20 mouse cellular contexts compared by ENCODE assay signal in genomic region chr4:96698218-96698561, GRCm38 (mm10). TPM values are rescaled to one million over a fixed set of nuclear protein-coding genes. Genes with fewer than 3 reads are reported as not detected.
DNase-seq lines count a peak whose midpoint lies in the region; ATAC-seq lines count a peak whose summit lies in the region.
"Had no signal": no experiment of that assay in that cellular context is flagged by ENCODE, and none has a peak within 500 bp of the region (broad histone marks: within the 10 kb centered on the region; RNA-seq: fewer than 3 reads in every experiment).

No protein-coding gene starts in this region.

- H3K9me3 ChIP-seq in forebrain, embryonic 11.5 days (ENCODE audit: control insufficient read depth, low read length), result no peaks in the 10 kb centered on the region
- H3K9me3 ChIP-seq in forebrain, embryonic 10.5 days, result no peaks in the 10 kb centered on the region
- no peaks in the 10 kb centered on the region for H3K9me3 ChIP-seq in forebrain, embryonic 12.5 days
- H3K9me3 ChIP-seq in hindbrain, embryonic 13.5 days, result no peaks in the 10 kb centered on the region
- no peaks in the 10 kb centered on the region for H3K9me3 ChIP-seq in midbrain, embryonic 15.5 days

- peak; percentile 53 for DNase-seq in forebrain, embryonic 11.5 days (ENCODE audit: low spot score)
- DNase-seq in forebrain, embryonic 10.5 days (ENCODE audit: extremely low spot score, low spot score), result no peak
- no peak for DNase-seq in cerebellum, postnatal 25 days
- DNase-seq in spleen, postnatal 14 days (ENCODE audit: low spot score in 2 of 2), result no peak
- no peak for DNase-seq in lung, adult 18-20 months
- DNase-seq: cerebellum, adult 11 months; heart, postnatal 14 days; thymus, postnatal 4 days had no signal

- no peaks in the 10 kb centered on the region for H3K36me3 ChIP-seq in forebrain, embryonic 11.5 days (ENCODE audit: control insufficient read depth, insufficient read depth, low read length)
- no peaks in the 10 kb centered on the region for H3K36me3 ChIP-seq in forebrain, embryonic 10.5 days (replicated peaks)
- no peaks in the 10 kb centered on the region for H3K36me3 ChIP-seq in forebrain, embryonic 12.5 days (replicated peaks)
- no peaks in the 10 kb centered on the region for H3K36me3 ChIP-seq in hindbrain, embryonic 13.5 days
- H3K36me3 ChIP-seq in midbrain, embryonic 15.5 days (replicated peaks), result no peaks in the 10 kb centered on the region

- H3K27me3 ChIP-seq in forebrain, embryonic 11.5 days (ENCODE audit: control insufficient read depth, insufficient read depth, low read length), result no peaks in the 10 kb centered on the region
- H3K27me3 ChIP-seq in forebrain, embryonic 10.5 days (ENCODE audit: poor library complexity, severe bottlenecking), result no peaks in the 10 kb centered on the region
- no peaks in the 10 kb centered on the region for H3K27me3 ChIP-seq in forebrain, embryonic 12.5 days
- H3K27me3 ChIP-seq in hindbrain, embryonic 13.5 days, result no peaks in the 10 kb centered on the region
- H3K27me3 ChIP-seq in midbrain, embryonic 15.5 days (replicated peaks), result no peaks in the 10 kb centered on the region
- H3K27me3 ChIP-seq: megakaryocyte, embryonic 14.5 days had no signal

- no peak for ATAC-seq in forebrain, embryonic 11.5 days (replicated peaks; ENCODE audit: low FRiP score)
- ATAC-seq in forebrain, embryonic 12.5 days (ENCODE audit: low FRiP score), result peak; percentile 76
- ATAC-seq in hindbrain, embryonic 13.5 days (ENCODE audit: low FRiP score), result no peak; the same call in 1 of the 2 replicates
- ATAC-seq in midbrain, embryonic 15.5 days (replicated peaks), result peak; percentile 62; the same call in 1 of the 2 replicates

- H3K9ac ChIP-seq in forebrain, embryonic 11.5 days (ENCODE audit: low read length), result no peak overlapping the region
- H3K9ac ChIP-seq in forebrain, embryonic 12.5 days, result no peak overlapping the region
- no peak overlapping the region for H3K9ac ChIP-seq in hindbrain, embryonic 13.5 days
- no peak overlapping the region for H3K9ac ChIP-seq in midbrain, embryonic 15.5 days
- H3K9ac ChIP-seq: liver, embryonic 14.5 days had no signal

- H3K4me3 ChIP-seq in forebrain, embryonic 11.5 days (ENCODE audit: low read depth, low read length), result no peak overlapping the region
- H3K4me3 ChIP-seq in forebrain, embryonic 10.5 days, result no peak overlapping the region
- H3K4me3 ChIP-seq in forebrain, embryonic 12.5 days (replicated peaks), result no peak overlapping the region
- H3K4me3 ChIP-seq in hindbrain, embryonic 13.5 days, result no peak overlapping the region
- no peak overlapping the region for H3K4me3 ChIP-seq in midbrain, embryonic 15.5 days
- H3K4me3 ChIP-seq: layer of hippocampus, adult 2 months; megakaryocyte, embryonic 14.5 days had no signal

- 74% methylated on average over 5 of the region's 5 CpGs for WGBS in forebrain, embryonic 11.5 days
- WGBS in forebrain, embryonic 10.5 days, result 86% methylated on average over 5 of the region's 5 CpGs
- 67% methylated on average over 5 of the region's 5 CpGs for WGBS in forebrain, embryonic 12.5 days
- WGBS in hindbrain, embryonic 13.5 days, result 55% methylated on average over 5 of the region's 5 CpGs
- 59% methylated on average over 5 of the region's 5 CpGs for WGBS in midbrain, embryonic 15.5 days

- no peak overlapping the region for H3K4me2 ChIP-seq in forebrain, embryonic 11.5 days (ENCODE audit: low read depth, low read length, severe bottlenecking)
- H3K4me2 ChIP-seq in forebrain, embryonic 12.5 days, result no peak overlapping the region
- peak overlapping the region; percentile 20; the same call in 1 of the 2 replicates for H3K4me2 ChIP-seq in hindbrain, embryonic 13.5 days
- H3K4me2 ChIP-seq in midbrain, embryonic 15.5 days, result no peak overlapping the region
- H3K4me2 ChIP-seq: heart, embryonic 11.5 days had no signal

- H3K4me1 ChIP-seq in forebrain, embryonic 11.5 days (replicated peaks; ENCODE audit: control insufficient read depth, insufficient read depth, low read length), result no peaks in the 10 kb centered on the region
- H3K4me1 ChIP-seq in forebrain, embryonic 10.5 days, result peaks cover 17% of the 10 kb centered on the region
- H3K4me1 ChIP-seq in forebrain, embryonic 12.5 days, result peaks cover 18% of the 10 kb centered on the region
- H3K4me1 ChIP-seq in hindbrain, embryonic 13.5 days (replicated peaks), result peaks cover 19% of the 10 kb centered on the region
- peaks cover 11% of the 10 kb centered on the region; the same call in 1 of the 2 replicates for H3K4me1 ChIP-seq in midbrain, embryonic 15.5 days
- H3K4me1 ChIP-seq: megakaryocyte, embryonic 14.5 days had no signal

- no peak overlapping the region for H3K27ac ChIP-seq in forebrain, embryonic 11.5 days (ENCODE audit: low read depth, low read length)
- no peak overlapping the region for H3K27ac ChIP-seq in forebrain, embryonic 10.5 days
- peak overlapping the region; percentile 60 for H3K27ac ChIP-seq in forebrain, embryonic 12.5 days
- H3K27ac ChIP-seq in hindbrain, embryonic 13.5 days, result peak overlapping the region; percentile 79
- H3K27ac ChIP-seq in midbrain, embryonic 15.5 days, result peak overlapping the region; percentile 55; the same call in 1 of the 2 replicates
- H3K27ac ChIP-seq: kidney, postnatal 0 days; layer of hippocampus, adult 2 months; liver, embryonic 14.5 days had no signal

RNA-seq across cellular contexts. Expression of gene Cyp2j5, which starts 34.2 kb away (rescaled TPM):
- polyA plus RNA-seq in forebrain, embryonic 11.5 days (2014; fragmentation: Nextera tagmentation; extraction: Ambion mirVana), result not detected in 2 replicates
- polyA plus RNA-seq in forebrain, embryonic 10.5 days (2016; fragmentation: Nextera tagmentation; extraction: Ambion mirVana), result not detected in 2 replicates
- polyA plus RNA-seq in forebrain, embryonic 12.5 days (2016; fragmentation: Nextera tagmentation; extraction: Ambion mirVana), result not detected in 2 replicates
- not detected in 2 replicates for polyA plus RNA-seq in hindbrain, embryonic 13.5 days (2015; fragmentation: Nextera tagmentation; extraction: Ambion mirVana)
- not detected in 2 replicates for polyA plus RNA-seq in midbrain, embryonic 15.5 days (2015; fragmentation: Nextera tagmentation; extraction: Ambion mirVana)
- polyA plus RNA-seq: brain, embryonic 14.5 days; heart, embryonic 11.5 days; intestine, embryonic 14.5 days; lung, postnatal 0 days; testis, adult 2 months had no signal

Comparison
In these comparisons a context has a peak if more than half of its experiments do, and no peak if none do; other contexts are left out.
1. ATAC-seq: peak in forebrain, embryonic 12.5 days (single experiment) and midbrain, embryonic 15.5 days (single experiment); none in forebrain, embryonic 11.5 days (single experiment) and hindbrain, embryonic 13.5 days (single experiment).
2. H3K27ac ChIP-seq: peak in forebrain, embryonic 12.5 days (single experiment), hindbrain, embryonic 13.5 days (single experiment) and midbrain, embryonic 15.5 days (single experiment); none in forebrain, embryonic 11.5 days (single experiment) and forebrain, embryonic 10.5 days (single experiment).